Mouse (Mus musculus): ENCODE results near the gene Sucla2.

GRCm38 (mm10) chr14:73599720-73600119, 74.6 kb downstream of the Sucla2 start:
- TF ChIP-seq CTCF (IDR thresholded peaks at IDR 0.05; ENCODE audit: borderline replicate concordance, control insufficient read depth, extremely low read depth, insufficient read depth, low read length, poor library complexity) (no peak), POLR2A (IDR thresholded peaks at IDR 0.05; ENCODE audit: control insufficient read depth, extremely low read depth, insufficient read depth, low read length, poor library complexity) (no peak)
